Mouse (Mus musculus) liver, embryonic 12.5 days (tissue): ENCODE results near the gene Acvr1b. TPM values are rescaled to one million over a fixed set of nuclear protein-coding genes. Genes with fewer than 3 reads are reported as not detected.

Experiments used
- ATAC-seq: fragments of 200-750 bp; cut with Nextera tagmentation; 2 replicates; pipeline ENCODE4 v1.8.0; 2017; ENCODE audit warnings: moderate number of reproducible peaks, mild to moderate bottlenecking, moderate library complexity
- H3K27ac ChIP-seq: fragments of 300-500 bp; sonication (generic); 2 replicates; pipeline ENCODE4 v1.5.1; 2016; ENCODE audit warnings: mild to moderate bottlenecking
- H3K27me3 ChIP-seq: fragments of 300-500 bp; sonication (generic); replicated peaks from 2 replicates; pipeline ENCODE4 v1.6.1; 2016; ENCODE audit warnings: mild to moderate bottlenecking, moderate library complexity
- H3K36me3 ChIP-seq: fragments of 300-500 bp; sonication (generic); 2 replicates; pipeline ENCODE4 v1.6.1; 2016; ENCODE audit warnings: mild to moderate bottlenecking, moderate library complexity
- H3K4me1 ChIP-seq: fragments of 300-500 bp; sonication (generic); 2 replicates; pipeline ENCODE4 v1.6.1; 2016
- H3K4me2 ChIP-seq: fragments of 300-500 bp; sonication (generic); 2 replicates; pipeline ENCODE4 v1.6.1; 2016; ENCODE audit warnings: mild to moderate bottlenecking, moderate library complexity
- H3K4me3 ChIP-seq: fragments of 300-500 bp; sonication (generic); 2 replicates; pipeline ENCODE4 v1.5.1; 2016; ENCODE audit warnings: mild to moderate bottlenecking, moderate library complexity
- H3K9ac ChIP-seq: fragments of 300-500 bp; sonication (generic); 2 replicates; pipeline ENCODE4 v1.6.1; 2016; ENCODE audit warnings: mild to moderate bottlenecking, moderate library complexity
- H3K9me3 ChIP-seq: fragments of 300-500 bp; sonication (generic); replicated peaks from 2 replicates; pipeline ENCODE4 v1.6.1; 2016; ENCODE audit warnings: mild to moderate bottlenecking, moderate library complexity
- WGBS: fragments of 180-500 bp; shearing (Covaris S2); methylation state at CpG from one replicate; pipeline ENCODE4 v1.1.7; 2016; ENCODE audit not compliant: insufficient replicate concordance; 5-methylcytosine and 5-hydroxymethylcytosine counted together
- polyA plus RNA-seq: library from polyadenylated mRNA; unstranded; fragments of >200 nt; fragmentation: Nextera tagmentation; extraction: Ambion mirVana; gene quantifications from 2 replicates; pipeline ENCODE4 v1.2.1, GENCODE M21; 2016

Acvr1b gene
- polyA plus RNA-seq, 1 experiment from 2014 or later: 2.2 TPM

DNA sequence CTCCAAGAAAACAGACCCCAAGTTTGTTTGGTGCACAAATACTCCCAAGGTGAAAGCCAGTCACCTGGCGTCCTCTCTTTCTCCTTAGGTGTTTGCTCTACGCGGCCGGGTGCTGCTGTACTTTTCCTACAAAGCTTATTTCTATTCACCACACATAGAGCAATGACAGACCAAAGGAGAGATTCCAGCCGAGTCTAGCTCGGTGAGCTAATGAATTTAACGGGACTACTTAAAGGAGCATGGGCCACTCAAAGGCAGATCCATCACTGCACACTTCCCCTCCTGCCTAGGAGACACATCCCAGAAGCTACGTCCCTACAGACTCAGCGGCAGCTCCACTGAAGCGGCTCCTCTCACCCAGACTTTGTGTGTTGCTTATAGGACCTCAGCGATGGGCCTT is 6.3 kb upstream of the Acvr1b start:
- 73% methylated on average over 11 of the region's 11 CpGs for WGBS
- Histone ChIP-seq H3K4me3 (no peak overlapping the region), H3K4me2 (no peak overlapping the region), H3K9ac (no peak overlapping the region), H3K27ac (no peak overlapping the region), H3K36me3 (no peaks in the 10 kb centered on the region), H3K4me1 (peaks cover 48% of the 10 kb centered on the region), H3K27me3 (peaks cover 3% of the 10 kb centered on the region; the same call in 1 of the 2 replicates), H3K9me3 (no peaks in the 10 kb centered on the region)
- ATAC-seq: no peak

DNA sequence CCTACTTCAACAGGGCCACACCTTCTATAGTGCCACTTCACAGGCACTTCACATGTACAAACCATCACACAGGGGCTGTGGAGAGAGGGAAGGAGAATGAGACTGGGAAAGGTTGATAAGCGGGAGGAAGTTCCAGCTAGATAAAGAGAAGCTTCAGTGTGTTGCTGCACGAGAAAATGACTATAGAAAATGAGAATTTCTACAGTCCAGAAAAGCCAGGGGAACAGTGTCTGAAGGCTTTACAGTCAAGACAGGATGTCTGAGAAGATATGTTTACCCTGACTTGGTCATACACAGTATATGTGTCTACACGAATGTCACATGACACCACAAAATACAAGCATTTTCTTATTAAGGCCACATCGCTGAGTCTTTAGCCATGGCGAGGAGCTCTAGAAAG is 4.0 kb upstream of the Acvr1b start:
- ATAC-seq: no peak
- peaks cover 11% of the 10 kb centered on the region for H3K27me3 ChIP-seq
- H3K4me3 ChIP-seq: no peak overlapping the region
- H3K4me1 ChIP-seq: peaks cover 49% of the 10 kb centered on the region
- H3K4me2 ChIP-seq: peak overlapping the region; percentile 11
- peak overlapping the region; percentile 46; the same call in 1 of the 2 replicates for H3K27ac ChIP-seq
- no peaks in the 10 kb centered on the region for H3K9me3 ChIP-seq
- WGBS: 33% methylated on average over 5 of the region's 5 CpGs
- no peak overlapping the region for H3K9ac ChIP-seq
- no peaks in the 10 kb centered on the region for H3K36me3 ChIP-seq

DNA sequence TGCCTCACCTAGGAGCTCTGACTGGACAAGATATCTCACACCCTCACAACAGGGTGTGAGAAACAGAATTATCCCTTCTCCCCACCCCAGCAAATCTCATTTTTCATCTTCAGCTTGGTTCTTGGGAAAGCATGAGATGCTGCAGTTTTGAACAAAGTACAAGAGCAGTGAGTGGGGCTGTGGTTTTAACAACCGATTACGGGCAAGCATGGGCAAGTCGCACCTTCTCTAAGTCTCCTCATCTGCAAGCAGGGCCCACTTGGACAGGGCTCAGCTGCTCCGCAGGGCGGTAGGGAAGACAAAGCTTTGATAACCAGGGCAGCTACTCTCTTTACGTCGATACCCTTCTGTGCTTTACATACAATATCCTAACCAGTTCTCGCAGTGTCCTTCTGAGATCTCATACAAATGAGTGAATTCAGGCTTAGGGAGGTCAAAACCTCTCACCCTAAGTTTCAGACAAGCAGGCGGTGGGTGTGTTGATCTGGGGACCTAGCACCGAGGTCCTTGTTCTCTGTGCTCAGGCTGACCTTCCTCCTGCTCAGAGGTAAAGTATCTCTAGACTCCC is 3.4 kb upstream of the Acvr1b start:
- WGBS: 38% methylated on average over 10 of the region's 10 CpGs
- Histone ChIP-seq H3K4me3 (no peak overlapping the region), H3K27me3 (peaks cover 17% of the 10 kb centered on the region), H3K27ac (peak overlapping the region; percentile 46; the same call in 1 of the 2 replicates), H3K9ac (no peak overlapping the region), H3K36me3 (no peaks in the 10 kb centered on the region), H3K4me2 (peak overlapping the region; percentile 11; the same call in 1 of the 2 replicates), H3K4me1 (peaks cover 54% of the 10 kb centered on the region), H3K9me3 (no peaks in the 10 kb centered on the region)
- ATAC-seq: no peak

DNA sequence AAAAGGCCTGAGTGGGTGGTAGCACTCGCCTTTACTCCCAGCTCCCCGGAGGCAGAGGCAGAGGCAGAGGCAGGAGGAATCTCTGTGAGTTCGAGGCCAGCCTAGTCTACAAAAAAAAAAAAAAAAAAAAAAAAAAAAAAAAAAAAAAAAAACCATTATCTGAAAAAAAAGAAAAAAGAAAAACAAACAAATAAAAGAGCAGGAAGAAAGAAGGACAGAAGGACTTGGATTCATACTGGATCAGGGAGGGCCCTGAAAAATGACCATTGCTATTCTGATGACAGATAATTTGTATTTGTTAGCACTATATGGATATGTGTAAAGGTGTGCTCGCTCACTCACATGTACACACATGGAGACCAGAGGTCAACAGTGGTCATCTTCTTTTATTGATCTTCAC is 2.6 kb upstream of the Acvr1b start:
- Histone ChIP-seq H3K27ac (no peak overlapping the region), H3K36me3 (no peaks in the 10 kb centered on the region), H3K4me2 (no peak overlapping the region), H3K4me1 (peaks cover 55% of the 10 kb centered on the region), H3K9ac (no peak overlapping the region), H3K4me3 (no peak overlapping the region), H3K27me3 (peaks cover 22% of the 10 kb centered on the region), H3K9me3 (no peaks in the 10 kb centered on the region)
- ATAC-seq: no peak
- WGBS: 72% methylated on average over 4 of the region's 4 CpGs

DNA sequence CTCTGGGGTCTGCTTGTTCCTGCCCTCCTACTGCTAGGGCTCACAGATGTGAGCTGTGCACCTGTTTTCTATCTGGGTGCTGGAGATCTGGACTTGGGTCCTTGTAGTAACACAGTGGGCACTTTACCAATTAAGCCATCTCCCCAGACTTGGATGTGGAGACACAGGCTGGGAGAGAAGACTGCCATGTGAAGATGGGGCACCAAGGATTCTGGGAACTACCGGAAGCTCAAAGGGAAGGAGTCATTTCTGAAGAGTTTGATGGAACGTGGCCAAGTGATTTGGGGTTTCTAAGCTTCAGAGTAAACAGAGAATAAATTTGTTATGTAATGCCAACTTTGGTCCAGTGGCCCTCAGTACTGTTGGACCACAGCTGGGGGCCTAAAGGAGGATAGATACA is 1.9 kb upstream of the Acvr1b start:
- Histone ChIP-seq H3K4me2 (no peak overlapping the region), H3K27ac (no peak overlapping the region), H3K9ac (no peak overlapping the region), H3K27me3 (peaks cover 22% of the 10 kb centered on the region), H3K4me1 (peaks cover 62% of the 10 kb centered on the region), H3K4me3 (no peak overlapping the region), H3K36me3 (no peaks in the 10 kb centered on the region), H3K9me3 (no peaks in the 10 kb centered on the region)
- 82% methylated on average over 2 of the region's 2 CpGs for WGBS
- no peak for ATAC-seq

DNA sequence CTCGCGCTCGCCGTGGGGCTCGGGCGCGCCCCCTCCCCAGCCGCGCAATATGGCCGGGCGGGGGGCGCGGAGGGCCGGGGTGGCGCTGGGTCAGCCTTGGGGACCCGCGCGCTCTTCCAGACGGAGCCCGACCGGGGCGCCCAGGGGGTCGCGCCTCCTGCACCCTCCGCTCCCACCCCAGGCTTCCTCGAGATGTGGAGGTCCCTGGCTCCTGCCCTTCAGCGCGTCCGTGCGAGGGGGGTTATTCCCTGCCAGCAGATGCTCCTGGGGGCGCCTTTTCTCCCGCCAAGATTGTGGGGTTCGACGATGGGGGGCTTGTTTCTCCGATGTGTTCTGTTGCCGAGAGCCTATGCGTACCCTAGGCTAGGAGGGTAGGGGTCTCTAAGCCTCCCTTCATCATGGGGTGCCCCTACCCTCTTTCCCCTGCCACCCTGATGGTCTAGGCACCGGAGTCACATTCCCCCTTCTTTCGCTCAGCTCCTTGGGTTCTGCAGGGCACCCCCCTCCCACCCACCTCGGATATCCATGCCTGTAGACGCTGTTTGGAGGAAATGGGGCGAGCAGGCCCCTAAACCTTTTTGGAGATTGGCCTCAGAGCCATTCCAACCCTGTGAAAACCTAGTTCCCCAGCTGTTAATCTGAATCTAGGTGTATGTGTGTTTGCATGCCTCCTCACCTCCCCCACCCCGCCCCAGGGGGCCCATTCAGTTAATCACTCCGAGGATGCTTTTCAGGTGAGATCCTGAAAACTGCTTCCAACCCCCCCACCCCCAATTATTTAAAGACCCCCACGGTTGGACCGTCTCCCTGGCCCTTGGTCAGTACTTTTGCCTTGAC is 645 bp downstream of the Acvr1b start:
- Histone ChIP-seq H3K27me3 (peaks cover 30% of the 10 kb centered on the region), H3K9me3 (no peaks in the 10 kb centered on the region), H3K4me3 (peak overlapping the region; percentile 78), H3K27ac (peak overlapping the region; percentile 63), H3K36me3 (no peaks in the 10 kb centered on the region), H3K4me1 (peaks cover 79% of the 10 kb centered on the region), H3K4me2 (peak overlapping the region; percentile 98), H3K9ac (peak overlapping the region; percentile 90)
- no peak for ATAC-seq
- whole genome bisulfite sequencing: 2% methylated on average over 32 of the region's 46 CpGs

DNA sequence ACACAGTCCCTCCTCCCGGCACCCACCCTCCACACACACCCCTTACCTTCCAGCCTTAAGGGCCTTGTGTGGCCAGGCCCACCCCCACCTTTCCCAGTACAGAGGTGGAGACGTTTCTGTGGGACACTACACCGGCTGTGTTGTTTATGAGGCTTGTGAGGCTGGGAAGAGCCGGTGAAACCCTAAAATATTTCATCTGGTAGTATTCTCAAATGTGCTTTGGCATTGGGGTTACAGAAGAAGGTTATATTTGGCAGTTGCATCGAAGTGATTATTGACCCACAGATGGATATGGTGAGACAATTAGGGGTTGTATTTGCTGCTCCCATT is 1.2 kb downstream of the Acvr1b start:
- H3K4me2 ChIP-seq: peak overlapping the region; percentile 98
- H3K9me3 ChIP-seq: no peaks in the 10 kb centered on the region
- H3K4me3 ChIP-seq: peak overlapping the region; percentile 78
- peaks cover 74% of the 10 kb centered on the region for H3K4me1 ChIP-seq
- H3K36me3 ChIP-seq: no peaks in the 10 kb centered on the region
- WGBS: 9% methylated on average over 5 of the region's 5 CpGs
- H3K9ac ChIP-seq: peak overlapping the region; percentile 90; the same call in 1 of the 2 replicates
- ATAC-seq: no peak
- H3K27me3 ChIP-seq: peaks cover 30% of the 10 kb centered on the region
- H3K27ac ChIP-seq: no peak overlapping the region

DNA sequence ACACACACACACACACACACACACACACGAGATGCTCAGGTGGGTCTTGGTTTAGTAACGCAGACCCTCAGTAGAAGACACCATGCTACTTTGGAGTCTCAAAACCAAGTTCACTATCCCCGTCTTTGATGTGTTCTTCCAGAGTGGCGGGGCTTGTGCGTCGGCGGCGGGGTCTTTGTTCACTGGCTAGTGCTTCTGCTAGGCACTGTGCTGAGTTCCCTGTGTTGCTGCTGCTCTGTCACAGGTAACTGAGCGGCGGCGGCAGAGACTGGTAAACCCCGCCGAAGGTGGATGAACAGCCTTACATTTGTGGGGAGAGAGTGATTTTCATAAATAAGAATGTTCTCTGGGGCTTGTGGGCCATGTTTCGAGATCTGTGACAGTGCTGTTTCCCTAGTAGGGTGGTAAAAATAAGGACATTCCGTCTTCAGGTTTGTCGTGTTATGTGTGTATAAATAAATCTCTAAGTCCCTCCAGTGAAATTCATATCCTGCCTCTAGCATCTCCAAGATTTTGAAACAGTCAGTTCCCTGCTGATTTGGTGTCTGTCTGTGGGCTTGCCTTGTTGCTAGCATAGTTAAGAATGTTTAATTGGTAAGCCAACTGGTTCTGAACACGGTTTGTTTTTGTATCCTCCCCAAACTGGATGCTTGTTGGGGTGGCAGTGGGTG is 1.9 kb downstream of the Acvr1b start:
- no peaks in the 10 kb centered on the region for H3K9me3 ChIP-seq
- WGBS: 14% methylated on average over 17 of the region's 17 CpGs
- H3K36me3 ChIP-seq: no peaks in the 10 kb centered on the region
- H3K27me3 ChIP-seq: peaks cover 30% of the 10 kb centered on the region
- H3K4me3 ChIP-seq: peak overlapping the region; percentile 78
- H3K27ac ChIP-seq: peak overlapping the region; percentile 59; the same call in 1 of the 2 replicates
- H3K4me1 ChIP-seq: peaks cover 74% of the 10 kb centered on the region
- peak overlapping the region; percentile 98 for H3K4me2 ChIP-seq
- H3K9ac ChIP-seq: peak overlapping the region; percentile 24
- ATAC-seq: no peak

DNA sequence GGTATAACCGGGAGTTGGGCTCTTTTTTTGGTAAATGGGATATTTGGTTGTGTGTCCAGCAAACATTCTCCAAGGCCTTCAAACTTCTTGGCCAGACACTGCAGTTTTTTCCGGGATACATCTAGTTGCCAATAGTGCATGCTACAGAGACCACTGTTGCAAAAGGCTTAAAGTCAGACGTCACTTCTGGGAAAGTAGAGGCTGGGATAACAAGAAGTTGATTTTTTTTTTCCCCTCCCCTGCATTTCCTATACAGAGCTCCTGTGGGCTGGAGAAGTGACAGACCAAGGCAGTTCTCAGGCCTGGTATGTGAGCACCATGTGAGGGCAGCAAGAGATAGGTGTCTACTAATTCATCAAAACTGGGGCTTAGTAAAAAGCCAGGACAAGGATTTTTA is 2.4 kb downstream of the Acvr1b start:
- Histone ChIP-seq H3K27ac (peak overlapping the region; percentile 59; the same call in 1 of the 2 replicates), H3K4me3 (peak overlapping the region; percentile 78; the same call in 1 of the 2 replicates), H3K36me3 (no peaks in the 10 kb centered on the region), H3K4me1 (peaks cover 75% of the 10 kb centered on the region), H3K9me3 (no peaks in the 10 kb centered on the region), H3K27me3 (peaks cover 30% of the 10 kb centered on the region), H3K4me2 (peak overlapping the region; percentile 98), H3K9ac (peak overlapping the region; percentile 24; the same call in 1 of the 2 replicates)
- 15% methylated on average over 3 of the region's 3 CpGs for WGBS
- ATAC-seq: no peak

DNA sequence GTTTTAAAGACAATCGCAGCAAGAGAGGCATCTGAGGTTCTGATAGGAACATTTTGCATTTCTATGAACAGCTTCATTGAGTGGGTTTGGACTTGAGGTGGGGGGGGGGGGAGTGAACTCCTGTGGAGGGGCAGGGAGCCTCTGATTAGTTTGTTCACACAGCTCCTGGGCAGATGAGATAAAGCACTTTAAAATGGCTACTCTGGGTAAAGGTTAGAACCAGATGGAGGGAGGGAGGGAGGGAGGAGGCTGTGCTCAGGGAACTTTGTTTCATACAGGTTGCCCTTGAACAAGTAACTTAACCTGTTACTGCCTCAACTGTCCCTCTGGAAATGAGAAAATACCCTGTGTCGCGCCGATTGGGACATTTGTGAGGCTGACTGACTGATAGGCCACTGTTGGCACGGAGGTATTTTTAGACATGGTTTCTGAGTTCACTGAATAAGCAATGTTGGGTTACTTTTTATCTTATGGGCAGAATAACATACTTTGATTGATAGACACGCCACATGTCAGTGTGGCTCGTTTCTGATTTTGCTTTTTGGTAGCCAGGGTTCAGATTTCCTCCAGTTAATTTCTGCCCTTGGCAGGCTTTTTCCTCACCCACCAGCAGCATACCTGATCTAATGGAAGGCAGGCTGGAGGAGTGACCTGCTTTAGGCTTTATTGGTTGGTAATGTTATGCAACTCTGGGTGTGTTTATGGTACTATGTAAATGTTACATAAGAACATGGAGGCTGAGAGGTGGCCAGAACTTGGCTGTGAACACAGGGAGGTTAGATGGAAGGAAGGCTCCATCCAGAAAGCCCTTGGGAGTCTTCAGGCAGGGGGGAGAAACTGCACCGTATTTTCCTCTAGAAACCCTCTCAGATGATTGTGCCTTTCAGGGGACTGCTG is 3.2 kb downstream of the Acvr1b start:
- Histone ChIP-seq H3K4me1 (peaks cover 79% of the 10 kb centered on the region), H3K36me3 (no peaks in the 10 kb centered on the region), H3K27ac (peak overlapping the region; percentile 59), H3K4me2 (peak overlapping the region; percentile 98), H3K4me3 (peak overlapping the region; percentile 5; the same call in 1 of the 2 replicates), H3K27me3 (peaks cover 30% of the 10 kb centered on the region), H3K9me3 (no peaks in the 10 kb centered on the region), H3K9ac (0 out of 2 replicates have a peak overlapping the region, but pooled peaks have one; percentile 9)
- WGBS: 15% methylated on average over 8 of the region's 8 CpGs
- peak; percentile 52; the same call in 1 of the 2 replicates for ATAC-seq

DNA sequence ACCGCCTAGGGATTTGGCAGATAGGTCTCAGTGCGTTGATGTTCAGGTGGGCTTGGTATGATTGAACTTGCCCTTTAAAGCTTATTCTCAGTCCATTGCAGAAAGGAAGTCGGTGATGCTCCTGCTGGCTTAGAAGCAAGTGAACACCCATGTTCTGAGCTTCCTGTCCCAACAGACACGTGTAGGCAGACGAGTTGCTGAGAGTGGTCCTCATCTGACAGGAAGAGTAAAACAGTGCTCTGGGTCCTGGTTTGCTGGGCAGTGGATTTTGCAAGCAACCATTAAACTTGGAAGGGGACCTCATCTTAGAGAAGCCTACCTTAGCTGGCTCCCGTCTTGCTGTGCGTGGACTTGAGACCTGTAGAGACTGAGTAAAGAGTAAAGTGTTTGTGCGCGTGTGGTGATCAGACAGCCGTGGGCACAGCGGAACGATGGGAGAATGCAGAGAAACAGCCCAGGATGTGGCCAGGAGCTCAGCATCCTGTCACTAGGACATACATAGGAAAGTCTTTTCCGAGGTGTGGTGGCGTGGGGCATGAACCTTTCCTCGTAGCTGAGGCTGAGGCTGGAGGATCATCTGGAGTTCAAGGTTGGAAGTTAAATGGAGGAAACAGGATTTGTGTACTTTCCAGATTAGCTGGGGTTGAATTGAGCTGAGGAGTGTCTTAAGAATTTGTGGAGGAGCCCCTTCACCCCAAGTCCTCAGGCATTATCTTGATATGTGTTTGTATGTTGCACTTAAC is 6.7 kb downstream of the Acvr1b start:
- Histone ChIP-seq H3K4me3 (no peak overlapping the region), H3K27me3 (peaks cover 16% of the 10 kb centered on the region), H3K36me3 (peaks cover 2% of the 10 kb centered on the region; the same call in 1 of the 2 replicates), H3K4me2 (no peak overlapping the region), H3K9ac (no peak overlapping the region), H3K4me1 (peaks cover 61% of the 10 kb centered on the region), H3K27ac (no peak overlapping the region), H3K9me3 (no peaks in the 10 kb centered on the region)
- ATAC-seq: no peak
- 53% methylated on average over 15 of the region's 15 CpGs for WGBS
